Mouse (Mus musculus): ENCODE results near the gene 4931406C07Rik. TPM values are rescaled to one million over a fixed set of nuclear protein-coding genes. Genes with fewer than 3 reads are reported as not detected.

4931406C07Rik gene
- total RNA-seq, 2 experiments from 2014 or later, result 3.6 to 4.0 TPM

GRCm38 (mm10) chr9:15289251-15289650 is 17.0 kb downstream of the 4931406C07Rik start:
- DNase-seq (ENCODE audit: low spot score), result no peak

GRCm38 (mm10) chr9:15288402-15288801 is 17.8 kb downstream of the 4931406C07Rik start:
- DNase-seq (ENCODE audit: low spot score), result no peak

- DNase-seq (ENCODE audit: low spot score), result no peak
Measured at GRCm38 (mm10) chr9:15287846-15288245, 18.4 kb downstream of the 4931406C07Rik start.

GRCm38 (mm10) chr9:15285443-15285842 is 20.8 kb downstream of the 4931406C07Rik start:
- DNase-seq (ENCODE audit: low spot score), result no peak

GRCm38 (mm10) chr9:15280491-15280879 is 25.8 kb downstream of the 4931406C07Rik start:
- no peak for DNase-seq (ENCODE audit: low spot score)

- DNase-seq (ENCODE audit: low spot score), result peak; percentile 93
Measured at GRCm38 (mm10) chr9:15279649-15280490, 26.4 kb downstream of the 4931406C07Rik start, which contains the start of gene Med17. Med17 (minus strand) TSS chr9:15279931.

- no peak for DNase-seq (ENCODE audit: low spot score)
Measured at GRCm38 (mm10) chr9:15279139-15279648, 27.1 kb downstream of the 4931406C07Rik start.

GRCm38 (mm10) chr9:15278343-15278742 is 27.9 kb downstream of the 4931406C07Rik start:
- DNase-seq (ENCODE audit: low spot score), result no peak

- no peak for DNase-seq (ENCODE audit: low spot score)
Measured at GRCm38 (mm10) chr9:15276855-15277254, 29.4 kb downstream of the 4931406C07Rik start.

GRCm38 (mm10) chr9:15273981-15274380 is 32.3 kb downstream of the 4931406C07Rik start:
- no peak for DNase-seq (ENCODE audit: low spot score)

GRCm38 (mm10) chr9:15263487-15263886 is 42.8 kb downstream of the 4931406C07Rik start:
- no peak for DNase-seq (ENCODE audit: low spot score)

GRCm38 (mm10) chr9:15261980-15262379 is 44.3 kb downstream of the 4931406C07Rik start:
- no peak for DNase-seq (ENCODE audit: low spot score)

- no peak for DNase-seq (ENCODE audit: low spot score)
Measured at GRCm38 (mm10) chr9:15256214-15256613, 50.0 kb downstream of the 4931406C07Rik start.

- DNase-seq (ENCODE audit: low spot score), result no peak
Measured at GRCm38 (mm10) chr9:15254501-15254900, 51.7 kb downstream of the 4931406C07Rik start.

GRCm38 (mm10) chr9:15252196-15252595 is 54.1 kb downstream of the 4931406C07Rik start:
- DNase-seq (ENCODE audit: low spot score), result no peak

- no peak for DNase-seq (ENCODE audit: low spot score)
Measured at GRCm38 (mm10) chr9:15250376-15250775, 55.9 kb downstream of the 4931406C07Rik start.

GRCm38 (mm10) chr9:15245319-15246075 is 60.8 kb downstream of the 4931406C07Rik start:
- DNase-seq (ENCODE audit: low spot score), result no peak

- no peak for DNase-seq (ENCODE audit: low spot score)
Measured at GRCm38 (mm10) chr9:15242130-15242529, 64.1 kb downstream of the 4931406C07Rik start.

GRCm38 (mm10) chr9:15241596-15241939 is 64.7 kb downstream of the 4931406C07Rik start:
- peak; percentile 8 for DNase-seq (ENCODE audit: low spot score)

- DNase-seq (ENCODE audit: low spot score), result no peak
Measured at GRCm38 (mm10) chr9:15240863-15241595, 65.2 kb downstream of the 4931406C07Rik start.

- DNase-seq (ENCODE audit: low spot score), result no peak
Measured at GRCm38 (mm10) chr9:15240006-15240405, 66.2 kb downstream of the 4931406C07Rik start.
